Mouse (Mus musculus): ENCODE measurements around the gene Foxj3. TPM values are rescaled to one million over a fixed set of nuclear protein-coding genes. Genes with fewer than 3 reads are reported as not detected.

The Foxj3 gene
- total RNA-seq, 2 experiments from 2014 or later = 81.4 to 83.1 TPM

GRCm38 (mm10) chr4:119672685-119673084 lies 135.9 kb downstream of the Foxj3 start:
- peak in 1 of 2 experiments; percentile 21 for DNase-seq (ENCODE audit: low spot score in 2 of 2)

Other genes starting within 250 kb of the Foxj3 start
- 100 to 1,000 TPM; 242 to 255 TPM for gene Ybx1, start 242.4 kb upstream of the Foxj3 start, total RNA-seq (2021)
- gene Ppih, start 216.5 kb upstream of the Foxj3 start, total RNA-seq (2021) = 10 to 100 TPM; 13.0 to 16.3 TPM
- 10 to 100 TPM; 23.5 to 24.0 TPM for gene Ccdc30, start 121.5 kb upstream of the Foxj3 start, total RNA-seq (2021)
- gene Ppcs, start 114.6 kb upstream of the Foxj3 start, total RNA-seq (2021) = 1 to 10 TPM; 4.9 TPM
- under 1 TPM; 0.30 to 0.50 TPM for gene Zmynd12, start 114.2 kb upstream of the Foxj3 start, total RNA-seq (2021)
- gene Rimkla, start 44.4 kb upstream of the Foxj3 start, total RNA-seq (2021) = 10 to 100 TPM; 12.1 to 12.4 TPM
- gene Frg2f1, start 2.5 kb downstream of the Foxj3 start, total RNA-seq (2021) = 10 to 100 TPM; 24.7 to 29.7 TPM
- gene Guca2a, start 100.7 kb downstream of the Foxj3 start, total RNA-seq (2021) = not detected
- not detected for gene Guca2b, start 122.0 kb downstream of the Foxj3 start, total RNA-seq (2021)
- 10 to 100 TPM; 47.2 to 47.5 TPM for gene Hivep3, start 196.8 kb downstream of the Foxj3 start, total RNA-seq (2021)